Mouse (Mus musculus) hindbrain, embryonic 12.5 days (tissue): ENCODE measurements around the gene Abi1. TPM values are rescaled to one million over a fixed set of nuclear protein-coding genes. Genes with fewer than 3 reads are reported as not detected.

Source experiments
- ATAC-seq: fragments of 200-750 bp; cut with Nextera tagmentation; 2 replicates; pipeline ENCODE4 v1.8.0; 2017; ENCODE audit warnings: moderate TSS enrichment; ENCODE audit not compliant: low FRiP score
- H3K27ac ChIP-seq: fragments of 300-500 bp; sonication (generic); 2 replicates; pipeline ENCODE4 v1.5.1; 2016; ENCODE audit warnings: mild to moderate bottlenecking
- H3K27me3 ChIP-seq: fragments of 300-500 bp; sonication (generic); 2 replicates; pipeline ENCODE4 v1.6.1; 2016; ENCODE audit warnings: mild to moderate bottlenecking
- H3K36me3 ChIP-seq: fragments of 300-500 bp; sonication (generic); 2 replicates; pipeline ENCODE4 v1.6.1; 2016; ENCODE audit warnings: mild to moderate bottlenecking
- H3K4me1 ChIP-seq: fragments of 300-500 bp; sonication (generic); 2 replicates; pipeline ENCODE4 v1.6.1; 2016
- H3K4me2 ChIP-seq: fragments of 300-500 bp; sonication (generic); replicated peaks from 2 replicates; pipeline ENCODE4 v1.6.1; 2016; ENCODE audit warnings: mild to moderate bottlenecking
- H3K4me3 ChIP-seq: fragments of 300-500 bp; sonication (generic); 2 replicates; pipeline ENCODE4 v1.5.1; 2016; ENCODE audit warnings: mild to moderate bottlenecking
- H3K9ac ChIP-seq: fragments of 300-500 bp; sonication (generic); 2 replicates; pipeline ENCODE4 v1.6.1; 2016; ENCODE audit warnings: mild to moderate bottlenecking, moderate library complexity
- H3K9me3 ChIP-seq: fragments of 300-500 bp; sonication (generic); replicated peaks from 2 replicates; pipeline ENCODE4 v1.6.1; 2016; ENCODE audit warnings: mild to moderate bottlenecking
- WGBS: fragments of 180-500 bp; shearing (Covaris S2); methylation state at CpG from one replicate; pipeline ENCODE4 v1.1.7; 2016; 5-methylcytosine and 5-hydroxymethylcytosine counted together
- polyA plus RNA-seq: library from polyadenylated mRNA; unstranded; fragments of >200 nt; fragmentation: Nextera tagmentation; extraction: Ambion mirVana; gene quantifications from 2 replicates; pipeline ENCODE4 v1.2.1, GENCODE M21; 2016

The Abi1 gene
- polyA plus RNA-seq, 1 experiment from 2014 or later: 48.2 TPM

GRCm38 (mm10) chr2:22999620-23000019 lies 40.4 kb downstream of the Abi1 start:
- Histone ChIP-seq H3K4me2 (no peak overlapping the region), H3K27ac (no peak overlapping the region), H3K27me3 (no peaks in the 10 kb centered on the region), H3K4me1 (no peaks in the 10 kb centered on the region), H3K4me3 (no peak overlapping the region), H3K9me3 (no peaks in the 10 kb centered on the region), H3K9ac (no peak overlapping the region), H3K36me3 (no peaks in the 10 kb centered on the region)
- ATAC-seq: no peak
- 84% methylated on average over 1 of the region's 1 CpGs for WGBS

GRCm38 (mm10) chr2:22998804-22999203 lies 41.2 kb downstream of the Abi1 start:
- no peak overlapping the region for H3K9ac ChIP-seq
- WGBS: 84% methylated on average over 2 of the region's 2 CpGs
- H3K9me3 ChIP-seq: no peaks in the 10 kb centered on the region
- ATAC-seq: no peak
- no peaks in the 10 kb centered on the region for H3K4me1 ChIP-seq
- H3K27me3 ChIP-seq: no peaks in the 10 kb centered on the region
- no peaks in the 10 kb centered on the region; the same call in 1 of the 2 replicates for H3K36me3 ChIP-seq
- no peak overlapping the region for H3K4me3 ChIP-seq
- H3K27ac ChIP-seq: no peak overlapping the region
- no peak overlapping the region for H3K4me2 ChIP-seq

- WGBS: 94% methylated on average over 2 of the region's 2 CpGs
- Histone ChIP-seq H3K27me3 (no peaks in the 10 kb centered on the region), H3K36me3 (no peaks in the 10 kb centered on the region; the same call in 1 of the 2 replicates), H3K4me3 (no peak overlapping the region), H3K9ac (no peak overlapping the region), H3K9me3 (no peaks in the 10 kb centered on the region), H3K27ac (no peak overlapping the region), H3K4me1 (no peaks in the 10 kb centered on the region), H3K4me2 (no peak overlapping the region)
- no peak for ATAC-seq
Observed at GRCm38 (mm10) chr2:22998015-22998414, 42.0 kb downstream of the Abi1 start.

GRCm38 (mm10) chr2:22996071-22996470 lies 44.0 kb downstream of the Abi1 start:
- no peaks in the 10 kb centered on the region for H3K4me1 ChIP-seq
- no peak overlapping the region for H3K9ac ChIP-seq
- no peaks in the 10 kb centered on the region; the same call in 1 of the 2 replicates for H3K36me3 ChIP-seq
- H3K27me3 ChIP-seq: no peaks in the 10 kb centered on the region
- no peak overlapping the region for H3K4me3 ChIP-seq
- no peak overlapping the region for H3K4me2 ChIP-seq
- H3K27ac ChIP-seq: no peak overlapping the region
- H3K9me3 ChIP-seq: no peaks in the 10 kb centered on the region
- no peak for ATAC-seq

- ATAC-seq: no peak
- Histone ChIP-seq H3K36me3 (no peaks in the 10 kb centered on the region), H3K4me3 (no peak overlapping the region), H3K9ac (no peak overlapping the region), H3K27ac (no peak overlapping the region), H3K4me2 (no peak overlapping the region), H3K9me3 (no peaks in the 10 kb centered on the region), H3K4me1 (no peaks in the 10 kb centered on the region), H3K27me3 (no peaks in the 10 kb centered on the region)
- WGBS: 65% methylated on average over 2 of the region's 2 CpGs
Observed at GRCm38 (mm10) chr2:22985973-22986657, 53.9 kb downstream of the Abi1 start.

- no peak overlapping the region for H3K27ac ChIP-seq
- H3K9ac ChIP-seq: no peak overlapping the region
- no peak overlapping the region for H3K4me2 ChIP-seq
- no peaks in the 10 kb centered on the region for H3K4me1 ChIP-seq
- no peak overlapping the region for H3K4me3 ChIP-seq
- no peaks in the 10 kb centered on the region for H3K36me3 ChIP-seq
- no peak for ATAC-seq
- 77% methylated on average over 3 of the region's 3 CpGs for WGBS
- H3K27me3 ChIP-seq: no peaks in the 10 kb centered on the region
- no peaks in the 10 kb centered on the region for H3K9me3 ChIP-seq
Observed at GRCm38 (mm10) chr2:22977387-22977973, 62.6 kb downstream of the Abi1 start.

GRCm38 (mm10) chr2:22962970-22963369 lies 77.1 kb downstream of the Abi1 start:
- no peak overlapping the region for H3K4me2 ChIP-seq
- ATAC-seq: no peak
- H3K9ac ChIP-seq: no peak overlapping the region
- H3K4me1 ChIP-seq: no peaks in the 10 kb centered on the region
- peaks cover 2% of the 10 kb centered on the region; the same call in 1 of the 2 replicates for H3K36me3 ChIP-seq
- no peak overlapping the region for H3K4me3 ChIP-seq
- 96% methylated on average over 3 of the region's 3 CpGs for WGBS
- no peak overlapping the region for H3K27ac ChIP-seq
- H3K27me3 ChIP-seq: no peaks in the 10 kb centered on the region
- no peaks in the 10 kb centered on the region for H3K9me3 ChIP-seq

- Histone ChIP-seq H3K36me3 (peaks cover 6% of the 10 kb centered on the region; the same call in 1 of the 2 replicates), H3K27ac (no peak overlapping the region), H3K9ac (no peak overlapping the region), H3K4me3 (no peak overlapping the region), H3K27me3 (no peaks in the 10 kb centered on the region), H3K4me1 (no peaks in the 10 kb centered on the region), H3K9me3 (no peaks in the 10 kb centered on the region), H3K4me2 (no peak overlapping the region)
- 94% methylated on average over 8 of the region's 8 CpGs for WGBS
- ATAC-seq: no peak
Observed at GRCm38 (mm10) chr2:22962242-22962641, 77.8 kb downstream of the Abi1 start.

GRCm38 (mm10) chr2:22961681-22962080 lies 78.4 kb downstream of the Abi1 start:
- peaks cover 6% of the 10 kb centered on the region; the same call in 1 of the 2 replicates for H3K36me3 ChIP-seq
- H3K9ac ChIP-seq: no peak overlapping the region
- H3K4me3 ChIP-seq: no peak overlapping the region
- no peak for ATAC-seq
- H3K27me3 ChIP-seq: no peaks in the 10 kb centered on the region
- H3K9me3 ChIP-seq: no peaks in the 10 kb centered on the region
- no peak overlapping the region for H3K4me2 ChIP-seq
- no peaks in the 10 kb centered on the region for H3K4me1 ChIP-seq
- no peak overlapping the region for H3K27ac ChIP-seq
- 94% methylated on average over 2 of the region's 2 CpGs for WGBS

- Histone ChIP-seq H3K4me2 (no peak overlapping the region), H3K4me1 (no peaks in the 10 kb centered on the region), H3K27ac (no peak overlapping the region), H3K4me3 (no peak overlapping the region), H3K36me3 (peaks cover 6% of the 10 kb centered on the region; the same call in 1 of the 2 replicates), H3K27me3 (no peaks in the 10 kb centered on the region), H3K9me3 (no peaks in the 10 kb centered on the region), H3K9ac (no peak overlapping the region)
- 74% methylated on average over 1 of the region's 1 CpGs for WGBS
- no peak for ATAC-seq
Observed at GRCm38 (mm10) chr2:22957415-22957814, 82.6 kb downstream of the Abi1 start.

GRCm38 (mm10) chr2:22955914-22956313 lies 84.1 kb downstream of the Abi1 start:
- no peak overlapping the region for H3K4me2 ChIP-seq
- no peak overlapping the region for H3K9ac ChIP-seq
- H3K4me1 ChIP-seq: no peaks in the 10 kb centered on the region
- peaks cover 4% of the 10 kb centered on the region; the same call in 1 of the 2 replicates for H3K36me3 ChIP-seq
- no peaks in the 10 kb centered on the region for H3K9me3 ChIP-seq
- no peak overlapping the region for H3K4me3 ChIP-seq
- H3K27ac ChIP-seq: no peak overlapping the region
- WGBS: 91% methylated on average over 5 of the region's 5 CpGs
- no peak for ATAC-seq
- H3K27me3 ChIP-seq: no peaks in the 10 kb centered on the region

- Histone ChIP-seq H3K9me3 (no peaks in the 10 kb centered on the region), H3K9ac (no peak overlapping the region), H3K27ac (no peak overlapping the region), H3K4me2 (no peak overlapping the region), H3K36me3 (peaks cover 4% of the 10 kb centered on the region; the same call in 1 of the 2 replicates), H3K4me3 (no peak overlapping the region), H3K4me1 (no peaks in the 10 kb centered on the region), H3K27me3 (no peaks in the 10 kb centered on the region)
- 96% methylated on average over 4 of the region's 4 CpGs for WGBS
- ATAC-seq: no peak
Observed at GRCm38 (mm10) chr2:22954278-22954677, 85.8 kb downstream of the Abi1 start.

GRCm38 (mm10) chr2:22949956-22950355 lies 90.1 kb downstream of the Abi1 start:
- 64% methylated on average over 4 of the region's 4 CpGs for WGBS
- H3K4me2 ChIP-seq: no peak overlapping the region
- no peak for ATAC-seq

More at GRCm38 (mm10) chr2:22949956-22950355, 90.1 kb downstream of the Abi1 start:
- H3K4me1 ChIP-seq: no peaks in the 10 kb centered on the region
- H3K9me3 ChIP-seq: no peaks in the 10 kb centered on the region
- no peak overlapping the region for H3K4me3 ChIP-seq
- H3K27me3 ChIP-seq: no peaks in the 10 kb centered on the region
- no peak overlapping the region for H3K27ac ChIP-seq
- no peak overlapping the region for H3K9ac ChIP-seq
- H3K36me3 ChIP-seq: peaks cover 5% of the 10 kb centered on the region; the same call in 1 of the 2 replicates
